Mouse (Mus musculus) heart, embryonic 11.5 days (tissue): Measurements from ENCODE around the gene Pgpep1. TPM values are rescaled to one million over a fixed set of nuclear protein-coding genes. Genes with fewer than 3 reads are reported as not detected.

ENCODE experiments used
- ATAC-seq: fragments of 200-750 bp; cut with Nextera tagmentation; replicated peaks from 2 replicates; pipeline ENCODE4 v1.8.0; 2017; ENCODE audit warnings: moderate library complexity; ENCODE audit not compliant: insufficient number of reproducible peaks, low FRiP score, low TSS enrichment
- H3K27ac ChIP-seq: fragments of 300-500 bp; sonication (generic); 2 replicates; pipeline ENCODE4 v1.5.1; 2014; ENCODE audit warnings: mild to moderate bottlenecking, low read depth, low read length
- H3K27me3 ChIP-seq: fragments of 300-500 bp; sonication (generic); 2 replicates; pipeline ENCODE4 v1.6.1; 2014; ENCODE audit warnings: mild to moderate bottlenecking, low read length, mixed read lengths; ENCODE audit not compliant: control insufficient read depth, insufficient read depth
- H3K36me3 ChIP-seq: fragments of 300-500 bp; sonication (generic); 2 replicates; pipeline ENCODE4 v1.6.1; 2014; ENCODE audit warnings: mild to moderate bottlenecking, low read length, moderate library complexity, mixed read lengths; ENCODE audit not compliant: control insufficient read depth, insufficient read depth
- H3K4me1 ChIP-seq: fragments of 300-500 bp; sonication (generic); 2 replicates; pipeline ENCODE4 v1.6.1; 2014; ENCODE audit warnings: low read length; ENCODE audit not compliant: control insufficient read depth, insufficient read depth
- H3K4me2 ChIP-seq: fragments of 300-500 bp; sonication (generic); 2 replicates; pipeline ENCODE4 v1.6.1; 2014; ENCODE audit warnings: mild to moderate bottlenecking, moderate library complexity
- H3K4me3 ChIP-seq: fragments of 300-500 bp; sonication (generic); 2 replicates; pipeline ENCODE4 v1.5.1; 2014; ENCODE audit warnings: low read depth, low read length
- H3K9ac ChIP-seq: fragments of 300-500 bp; sonication (generic); 2 replicates; pipeline ENCODE4 v1.6.1; 2014; ENCODE audit warnings: mild to moderate bottlenecking, low read depth, low read length, moderate library complexity
- H3K9me3 ChIP-seq: fragments of 300-500 bp; sonication (generic); replicated peaks from 2 replicates; pipeline ENCODE4 v1.6.1; 2016; ENCODE audit warnings: low read length; ENCODE audit not compliant: control insufficient read depth
- whole genome bisulfite sequencing: fragments of 180-500 bp; shearing (Covaris S2); extraction: QIAGEN DNeasy Blood & Tissue Kit; methylation state at CpG from one replicate; pipeline ENCODE4 v1.1.7; 2014; ENCODE audit not compliant: insufficient replicate concordance; 5-methylcytosine and 5-hydroxymethylcytosine counted together
- polyA plus RNA-seq: library from polyadenylated mRNA; unstranded; fragments of >200 nt; fragmentation: Nextera tagmentation; extraction: Ambion mirVana; gene quantifications from 2 replicates; pipeline ENCODE4 v1.2.1, GENCODE M21; 2014

Pgpep1 gene
- polyA plus RNA-seq, 1 experiment from 2014 or later, result 41.6 TPM

GRCm38 (mm10) chr8:70629574-70630531, 30.3 kb downstream of the Pgpep1 start:
- Histone ChIP-seq H3K4me3 (peak overlapping the region; percentile 51), H3K4me2 (peak overlapping the region; percentile 71), H3K27ac (peak overlapping the region; percentile 71), H3K27me3 (peaks cover 13% of the 10 kb centered on the region), H3K9me3 (no peaks in the 10 kb centered on the region), H3K4me1 (peaks cover 32% of the 10 kb centered on the region), H3K9ac (peak overlapping the region; percentile 61), H3K36me3 (no peaks in the 10 kb centered on the region)
- ATAC-seq, result peak; percentile 77
- 1% methylated on average over 60 of the region's 60 CpGs for WGBS

- WGBS, result 57% methylated on average over 7 of the region's 7 CpGs
- Histone ChIP-seq H3K4me3 (peak overlapping the region; percentile 51), H3K4me1 (peaks cover 29% of the 10 kb centered on the region), H3K4me2 (peak overlapping the region; percentile 71), H3K36me3 (no peaks in the 10 kb centered on the region), H3K27me3 (peaks cover 13% of the 10 kb centered on the region), H3K9me3 (no peaks in the 10 kb centered on the region), H3K9ac (peak overlapping the region; percentile 61; the same call in 1 of the 2 replicates), H3K27ac (peak overlapping the region; percentile 71; the same call in 1 of the 2 replicates)
- no peak for ATAC-seq
Observed at GRCm38 (mm10) chr8:70628986-70629490, 31.1 kb downstream of the Pgpep1 start.

GRCm38 (mm10) chr8:70627041-70627440, 33.1 kb downstream of the Pgpep1 start:
- Histone ChIP-seq H3K4me2 (no peak overlapping the region), H3K9ac (no peak overlapping the region), H3K27me3 (peaks cover 13% of the 10 kb centered on the region), H3K4me3 (no peak overlapping the region), H3K36me3 (no peaks in the 10 kb centered on the region), H3K9me3 (no peaks in the 10 kb centered on the region), H3K4me1 (peaks cover 22% of the 10 kb centered on the region), H3K27ac (no peak overlapping the region)
- no peak for ATAC-seq
- 82% methylated on average over 5 of the region's 5 CpGs for WGBS

DNA sequence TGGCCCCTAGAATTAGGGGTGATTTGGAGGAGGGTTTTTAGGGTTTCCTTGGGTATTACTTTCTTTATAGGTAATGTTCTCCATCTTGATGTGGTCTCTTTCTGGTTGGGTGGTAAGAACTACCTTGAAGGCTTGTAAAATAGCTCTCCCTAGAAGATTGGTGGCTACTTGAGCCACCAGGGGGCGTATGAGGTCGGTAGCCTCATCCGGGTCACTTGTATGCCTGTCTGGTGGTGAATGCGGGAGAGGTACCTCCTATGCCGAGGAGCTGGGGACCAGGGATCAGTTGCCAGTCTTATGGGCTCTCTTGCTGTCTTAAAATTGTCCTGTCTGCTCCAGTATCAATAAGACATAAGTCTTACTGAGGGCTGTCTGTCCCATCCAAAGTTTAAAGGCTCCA, 35.1 kb downstream of the Pgpep1 start:
- ATAC-seq, result no peak
- no peaks in the 10 kb centered on the region for H3K36me3 ChIP-seq
- no peak overlapping the region for H3K4me3 ChIP-seq
- no peaks in the 10 kb centered on the region for H3K9me3 ChIP-seq
- H3K4me2 ChIP-seq, result no peak overlapping the region; the same call in 1 of the 2 replicates
- peaks cover 6% of the 10 kb centered on the region for H3K4me1 ChIP-seq
- H3K27ac ChIP-seq, result no peak overlapping the region
- no peak overlapping the region for H3K9ac ChIP-seq
- H3K27me3 ChIP-seq, result peaks cover 14% of the 10 kb centered on the region
- WGBS, result 14% methylated on average over 5 of the region's 5 CpGs

- Histone ChIP-seq H3K4me1 (peaks cover 9% of the 10 kb centered on the region; the same call in 1 of the 2 replicates), H3K27ac (no peak overlapping the region), H3K4me2 (no peak overlapping the region), H3K36me3 (no peaks in the 10 kb centered on the region), H3K4me3 (no peak overlapping the region), H3K27me3 (peaks cover 14% of the 10 kb centered on the region), H3K9ac (no peak overlapping the region), H3K9me3 (no peaks in the 10 kb centered on the region)
- WGBS, result 52% methylated on average over 3 of the region's 3 CpGs
- ATAC-seq, result no peak
Observed at GRCm38 (mm10) chr8:70622220-70622619, 38.0 kb downstream of the Pgpep1 start.

DNA sequence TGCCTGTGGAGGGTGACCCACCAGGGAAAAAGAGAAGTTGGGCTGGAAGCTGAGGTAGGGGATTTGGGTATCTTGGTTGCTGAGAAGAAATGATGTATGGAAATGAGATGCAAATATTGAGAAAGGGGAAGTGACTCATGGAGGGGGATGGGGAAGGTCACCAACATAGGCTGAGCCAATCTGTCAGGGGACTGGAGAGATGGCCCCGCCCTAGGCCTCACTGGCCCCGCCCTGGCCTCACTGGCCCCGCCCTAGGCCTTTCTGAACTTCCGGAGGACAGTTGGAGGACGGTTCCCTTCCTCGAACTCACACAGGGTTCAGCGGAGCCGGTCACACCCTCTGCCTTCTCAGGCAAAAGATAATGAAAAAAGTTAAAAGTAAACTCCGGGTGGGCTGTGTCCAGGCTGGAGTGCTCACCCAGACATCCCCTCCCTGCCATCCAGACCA, 41.3 kb downstream of the Pgpep1 start:
- H3K9ac ChIP-seq, result 0 out of 2 replicates have a peak overlapping the region, but pooled peaks have one; percentile 10
- WGBS, result 20% methylated on average over 9 of the region's 9 CpGs
- ATAC-seq, result peak; percentile 75
- H3K9me3 ChIP-seq, result no peaks in the 10 kb centered on the region
- H3K36me3 ChIP-seq, result no peaks in the 10 kb centered on the region
- peaks cover 17% of the 10 kb centered on the region for H3K27me3 ChIP-seq
- peak overlapping the region; percentile 19; the same call in 1 of the 2 replicates for H3K4me2 ChIP-seq
- H3K4me1 ChIP-seq, result peaks cover 9% of the 10 kb centered on the region; the same call in 1 of the 2 replicates
- H3K27ac ChIP-seq, result no peak overlapping the region
- H3K4me3 ChIP-seq, result no peak overlapping the region

GRCm38 (mm10) chr8:70617985-70618384, 42.2 kb downstream of the Pgpep1 start:
- Histone ChIP-seq H3K27me3 (peaks cover 17% of the 10 kb centered on the region), H3K4me3 (no peak overlapping the region), H3K9me3 (no peaks in the 10 kb centered on the region), H3K4me2 (no peak overlapping the region), H3K4me1 (peaks cover 9% of the 10 kb centered on the region; the same call in 1 of the 2 replicates), H3K27ac (no peak overlapping the region), H3K36me3 (no peaks in the 10 kb centered on the region), H3K9ac (no peak overlapping the region)
- 71% methylated on average over 11 of the region's 11 CpGs for WGBS
- ATAC-seq, result no peak

GRCm38 (mm10) chr8:70616645-70617044, 43.5 kb downstream of the Pgpep1 start:
- H3K9ac ChIP-seq, result no peak overlapping the region
- H3K4me2 ChIP-seq, result no peak overlapping the region
- no peak overlapping the region for H3K4me3 ChIP-seq
- H3K27me3 ChIP-seq, result peaks cover 12% of the 10 kb centered on the region
- no peaks in the 10 kb centered on the region for H3K36me3 ChIP-seq
- ATAC-seq, result no peak
- H3K9me3 ChIP-seq, result no peaks in the 10 kb centered on the region
- no peak overlapping the region for H3K27ac ChIP-seq
- peaks cover 9% of the 10 kb centered on the region; the same call in 1 of the 2 replicates for H3K4me1 ChIP-seq
- 57% methylated on average over 11 of the region's 11 CpGs for WGBS
